Mouse (Mus musculus) kidney, adult 2 months (tissue): ENCODE data around the gene Slc22a23.

Experiments
- CTCF ChIP-seq: fragments of 200-500 bp; conservative IDR thresholded peaks from 2 replicates; pipeline ENCODE4 v1.5.1; 2011; ENCODE audit warnings: low read depth, mild to moderate bottlenecking, control low read depth, low read length, moderate library complexity, mixed read lengths; ENCODE audit not compliant: insufficient read depth, insufficient read length
- POLR2A ChIP-seq: fragments of 200-500 bp; IDR thresholded peaks from one replicate; pipeline ENCODE4 v1.6.1; 2011; ENCODE audit warnings: low read depth, low read length, control low read depth

GRCm38 (mm10) chr13:34150271-34151027 is 194.5 kb downstream of the Slc22a23 start:
- TF ChIP-seq CTCF (no peak), POLR2A (no peak)
